Mouse (Mus musculus) retina, adult 2 months (tissue): ENCODE measurements around the gene Gm17334.
A peak's percentile ranks its signal among the peaks of the same experiment; 100 is the strongest.

ENCODE experiments used
- DNase-seq: peaks from one replicate; pipeline ENCODE4 v3.0.0-alpha.2; 2012; ENCODE audit warnings: low read depth, low spot score

The Gm17334 gene

GRCm38 (mm10) chr11:53748614-53749013 is 24.4 kb downstream of the Gm17334 start:
- no peak for DNase-seq

DNA sequence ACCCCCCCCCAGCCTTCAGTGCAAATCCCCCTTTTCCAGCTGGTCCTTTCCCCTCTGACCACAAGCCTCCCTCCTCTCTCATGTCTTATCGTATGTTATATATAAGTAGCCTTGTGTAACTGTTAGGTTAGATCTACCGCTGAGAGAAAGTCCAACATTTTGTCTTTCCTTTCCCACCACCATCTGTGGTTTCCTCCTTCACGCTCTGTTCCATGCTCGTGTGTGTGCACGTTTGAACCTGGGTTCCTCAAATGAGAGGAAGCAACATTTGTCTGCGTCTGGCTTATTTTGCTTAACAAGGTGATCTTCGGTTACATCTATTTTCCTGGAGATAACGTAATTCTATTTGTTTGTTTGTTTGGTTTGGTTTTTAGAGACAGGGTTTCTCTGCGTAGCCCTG is 25.0 kb downstream of the Gm17334 start:
- no peak for DNase-seq

GRCm38 (mm10) chr11:53745260-53745659 is 27.7 kb downstream of the Gm17334 start:
- DNase-seq, result no peak

GRCm38 (mm10) chr11:53742353-53742752 is 30.6 kb downstream of the Gm17334 start:
- DNase-seq, result no peak

DNA sequence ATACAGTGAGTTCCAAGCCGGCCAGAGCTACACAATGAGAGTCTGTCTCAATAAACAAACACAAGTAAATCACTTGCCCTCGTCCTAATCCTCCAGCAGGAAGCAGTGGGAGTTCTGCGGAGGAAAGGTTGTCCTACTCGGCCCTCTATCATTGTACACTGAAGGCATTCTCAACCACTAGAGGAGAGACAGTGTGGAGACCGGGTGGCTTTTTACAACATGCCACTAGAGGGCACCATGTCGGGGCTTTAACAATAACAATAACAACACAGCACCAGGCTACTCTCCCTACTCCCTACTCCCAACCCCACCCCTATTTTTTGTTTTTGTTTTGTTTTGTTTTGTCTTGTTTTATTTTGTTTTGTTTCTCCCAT is 35.4 kb downstream of the Gm17334 start:
- DNase-seq, result no peak

DNA sequence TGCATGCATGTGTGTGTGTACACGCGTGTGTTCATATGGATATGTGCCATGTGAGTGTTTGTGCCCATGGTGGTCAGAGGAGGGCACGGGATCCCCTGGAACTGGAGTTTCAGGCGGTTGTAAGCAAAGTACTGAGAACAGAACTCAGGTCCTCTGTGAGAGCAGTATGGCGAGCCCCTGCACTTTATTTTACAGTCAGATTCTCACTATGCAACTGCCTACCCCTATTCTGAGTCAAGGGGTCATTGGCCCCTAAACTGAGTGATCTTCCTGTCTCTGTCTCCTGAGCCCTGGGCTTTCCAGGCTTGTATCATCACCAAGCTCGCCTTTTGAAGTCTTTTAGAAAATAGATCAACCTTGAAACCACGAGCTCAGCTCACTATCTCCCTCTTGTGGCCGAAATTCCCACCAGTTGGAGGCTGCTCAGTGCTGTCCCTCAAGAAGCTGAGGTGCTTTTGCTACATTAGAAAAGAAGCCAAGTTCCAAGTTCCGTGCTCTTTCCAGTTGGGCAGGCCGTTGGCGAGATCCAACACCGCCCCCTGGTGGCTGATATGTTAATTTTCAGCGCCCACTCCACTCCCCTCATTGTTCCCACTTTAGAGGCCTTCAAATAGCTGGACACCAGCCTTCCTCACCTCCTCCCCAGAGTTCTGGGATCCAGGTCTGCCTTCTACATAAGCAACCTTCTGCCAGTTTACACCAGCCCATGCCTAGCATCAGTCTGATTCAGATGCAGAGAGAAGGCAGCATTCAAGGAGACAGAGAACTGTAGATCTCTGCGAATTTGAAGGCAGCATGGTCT is 36.0 kb downstream of the Gm17334 start:
- DNase-seq, result peak; percentile 38

DNA sequence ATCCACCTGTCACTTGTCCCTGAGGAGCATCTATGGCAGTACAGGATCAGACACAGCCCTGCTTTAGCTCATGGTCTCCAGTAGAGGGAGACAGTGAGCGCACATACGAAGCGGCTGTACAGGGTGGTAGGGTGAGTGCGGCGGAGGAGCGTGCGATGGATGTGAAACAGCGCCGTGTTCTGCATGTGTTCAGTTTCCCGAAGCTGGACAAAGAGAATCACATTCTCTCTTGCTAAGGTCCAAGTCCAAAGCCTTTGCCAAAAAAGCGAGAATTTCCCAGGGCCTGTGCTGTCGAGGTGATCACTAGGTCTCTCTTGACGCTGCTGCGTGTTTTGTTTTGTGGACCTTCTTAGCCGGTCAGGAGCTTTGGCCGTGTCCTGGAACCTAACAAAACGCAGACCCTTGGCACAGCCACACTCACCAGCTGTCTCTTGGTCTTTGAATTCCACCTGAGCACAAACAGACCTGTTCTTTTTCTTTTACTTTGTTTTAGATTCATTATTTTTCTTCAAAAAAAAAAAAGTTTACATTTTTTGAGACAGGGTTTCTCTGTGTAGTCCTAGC is 37.2 kb downstream of the Gm17334 start:
- DNase-seq, result peak; percentile 57

- no peak for DNase-seq
Observed at GRCm38 (mm10) chr11:53734970-53735681, 37.9 kb downstream of the Gm17334 start.

DNA sequence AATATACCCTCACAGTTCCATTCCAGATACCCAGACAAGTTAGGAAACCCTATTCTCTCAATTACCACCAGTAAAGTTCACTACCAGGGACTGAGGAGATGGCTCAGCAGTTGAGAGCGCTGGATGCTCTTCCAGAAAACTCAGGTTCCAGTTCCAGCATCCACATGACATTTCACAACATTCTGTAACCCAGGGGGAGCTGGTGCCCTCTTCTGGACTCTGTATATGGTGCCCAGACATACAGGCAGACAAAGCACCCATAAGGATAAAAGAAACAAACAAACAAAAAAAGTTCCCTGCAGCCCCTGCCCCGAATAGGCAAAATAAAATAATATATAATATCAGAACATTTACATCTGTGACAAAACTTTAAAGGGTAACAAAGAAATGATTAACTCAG is 38.6 kb downstream of the Gm17334 start:
- no peak for DNase-seq

GRCm38 (mm10) chr11:53733824-53734223 is 39.2 kb downstream of the Gm17334 start:
- DNase-seq, result no peak

- no peak for DNase-seq
Observed at GRCm38 (mm10) chr11:53732244-53732643, 40.7 kb downstream of the Gm17334 start.

DNA sequence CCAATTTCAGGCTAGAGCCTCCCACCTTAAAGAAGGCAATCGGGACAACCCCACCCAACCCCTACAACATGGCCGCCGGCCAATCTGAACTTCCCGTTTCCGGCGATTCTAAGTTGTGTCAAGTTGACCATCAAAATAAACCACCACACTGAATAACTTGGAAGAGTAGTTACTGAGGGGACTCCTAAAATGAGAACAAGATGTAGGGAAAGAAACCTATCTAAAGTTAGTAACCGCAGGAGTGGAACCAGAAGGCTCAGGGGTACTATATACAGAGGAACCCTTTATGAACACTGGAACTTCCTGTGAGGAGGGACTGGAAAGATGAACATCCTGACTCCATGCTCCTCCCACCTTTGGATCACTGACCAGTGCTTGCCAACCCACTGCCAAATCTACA is 41.5 kb downstream of the Gm17334 start:
- no peak for DNase-seq
